20 mouse cellular contexts compared by ENCODE assay signal in genomic region chr7:29944201-29944600, GRCm38 (mm10). TPM values are rescaled to one million over a fixed set of nuclear protein-coding genes. Genes with fewer than 3 reads are reported as not detected.
A peak's percentile ranks its signal among the peaks of the same experiment; 100 is the strongest.
DNase-seq lines count a peak whose midpoint lies in the region; ATAC-seq lines count a peak whose summit lies in the region.
"Had no signal": no experiment of that assay in that cellular context is flagged by ENCODE, and none has a peak within 500 bp of the region (broad histone marks: within the 10 kb centered on the region; RNA-seq: fewer than 3 reads in every experiment).

No protein-coding gene starts in this region.

- no peak overlapping the region for H3K27ac ChIP-seq in forebrain, embryonic 16.5 days (ENCODE audit: low read length)
- no peak overlapping the region for H3K27ac ChIP-seq in forebrain, embryonic 13.5 days
- H3K27ac ChIP-seq: hindbrain, embryonic 15.5 days; kidney, postnatal 0 days; limb, embryonic 12.5 days; midbrain, embryonic 12.5 days; stomach, postnatal 0 days had no signal

- H3K4me3 ChIP-seq in forebrain, embryonic 16.5 days (replicated peaks; ENCODE audit: low read length) = no peak overlapping the region
- no peak overlapping the region for H3K4me3 ChIP-seq in forebrain, embryonic 13.5 days
- H3K4me3 ChIP-seq: hindbrain, embryonic 15.5 days; limb, embryonic 12.5 days; midbrain, embryonic 12.5 days had no signal

- H3K9me3 ChIP-seq in forebrain, embryonic 16.5 days (ENCODE audit: control insufficient read depth, low read length) = no peaks in the 10 kb centered on the region
- no peaks in the 10 kb centered on the region for H3K9me3 ChIP-seq in forebrain, embryonic 13.5 days (replicated peaks)
- H3K9me3 ChIP-seq: hindbrain, embryonic 15.5 days; limb, embryonic 12.5 days; midbrain, embryonic 12.5 days had no signal

- intact Hi-C loops in left cerebral cortex, postnatal 14 days (cut with DNase I) = no loop called here
- intact Hi-C loops in left cerebral cortex, postnatal 36 days (cut with DNase I) = no loop called here
- intact Hi-C loops in heart, postnatal 25 days (cut with DNase I) = no loop called here

- DNase-seq in left cerebral cortex, postnatal 14 days (ENCODE audit: low spot score in 2 of 2) = peak; percentile 26 to 41
- DNase-seq in left cerebral cortex, postnatal 36 days (ENCODE audit: low spot score in 2 of 2) = no peak
- DNase-seq in R1 (ENCODE audit: low read depth, low spot score) = peak; percentile 89
- DNase-seq in lung, postnatal 14 days = no peak
- DNase-seq in heart, postnatal 25 days (ENCODE audit: low spot score) = no peak
- DNase-seq: adrenal gland, postnatal 36 days; cerebellum, adult 11-12 months; cerebellum, postnatal 10 days; kidney, adult 2 months; liver, postnatal 0 days had no signal

- peaks cover 5% of the 10 kb centered on the region; the same call in 1 of the 2 replicates for H3K36me3 ChIP-seq in forebrain, embryonic 16.5 days (ENCODE audit: control insufficient read depth, insufficient read depth)
- peaks cover 32% of the 10 kb centered on the region for H3K36me3 ChIP-seq in forebrain, embryonic 13.5 days (ENCODE audit: poor library complexity, severe bottlenecking)

- H3K4me1 ChIP-seq in forebrain, embryonic 16.5 days (replicated peaks; ENCODE audit: control insufficient read depth, insufficient read depth, low read length) = peaks cover 7% of the 10 kb centered on the region
- peaks cover 3% of the 10 kb centered on the region; the same call in 1 of the 2 replicates for H3K4me1 ChIP-seq in forebrain, embryonic 13.5 days
- H3K4me1 ChIP-seq: hindbrain, embryonic 15.5 days; limb, embryonic 12.5 days; midbrain, embryonic 12.5 days had no signal

- 45% methylated on average over 2 of the region's 2 CpGs for WGBS in forebrain, embryonic 16.5 days
- 66% methylated on average over 2 of the region's 2 CpGs for WGBS in forebrain, embryonic 13.5 days

- H3K9ac ChIP-seq in forebrain, embryonic 16.5 days (replicated peaks; ENCODE audit: low read depth, low read length) = no peak overlapping the region
- H3K9ac ChIP-seq in forebrain, embryonic 13.5 days = no peak overlapping the region
- H3K9ac ChIP-seq: hindbrain, embryonic 15.5 days; limb, embryonic 12.5 days; liver, postnatal 0 days; midbrain, embryonic 12.5 days had no signal

- ATAC-seq in forebrain, embryonic 16.5 days = peak; percentile 66
- no peak for ATAC-seq in forebrain, embryonic 13.5 days
- ATAC-seq: CD4-positive, CD25-positive, alpha-beta regulatory T cell, adult 4 months; liver, postnatal 0 days; lung, postnatal 0 days had no signal

- no peaks in the 10 kb centered on the region for H3K27me3 ChIP-seq in forebrain, embryonic 16.5 days (replicated peaks; ENCODE audit: control insufficient read depth, insufficient read depth, low read length)
- no peaks in the 10 kb centered on the region for H3K27me3 ChIP-seq in forebrain, embryonic 13.5 days
- H3K27me3 ChIP-seq: hindbrain, embryonic 15.5 days; limb, embryonic 12.5 days; midbrain, embryonic 12.5 days had no signal

- H3K4me2 ChIP-seq in forebrain, embryonic 16.5 days (ENCODE audit: low read length) = no peak overlapping the region
- H3K4me2 ChIP-seq in forebrain, embryonic 13.5 days = no peak overlapping the region
- H3K4me2 ChIP-seq: hindbrain, embryonic 15.5 days; limb, embryonic 12.5 days; liver, embryonic 11.5 days; midbrain, embryonic 12.5 days had no signal

RNA-seq across cellular contexts. Expression of gene Zfp74, which starts 9.7 kb away (rescaled TPM):
- 22.3 and 24.3 TPM in 2 replicates for polyA plus RNA-seq in forebrain, embryonic 16.5 days (2015; fragmentation: Nextera tagmentation; extraction: Ambion mirVana)
- polyA plus RNA-seq in forebrain, embryonic 13.5 days (2015; fragmentation: Nextera tagmentation; extraction: Ambion mirVana) = 16.6 TPM in 2 replicates
- 10 to 100 TPM; 19.9 to 21.4 TPM for total RNA-seq in left cerebral cortex, postnatal 14 days (2021)
- 10 to 100 TPM; 18.0 to 19.1 TPM for total RNA-seq in left cerebral cortex, postnatal 36 days (2021)
- total RNA-seq in heart, postnatal 25 days (2021) = 1 to 10 TPM; 6.6 to 7.8 TPM

RNA-seq across cellular contexts. Expression of gene Zfp383, which starts 36.2 kb away (rescaled TPM):
- 7.5 and 7.8 TPM in 2 replicates for polyA plus RNA-seq in forebrain, embryonic 16.5 days (2015; fragmentation: Nextera tagmentation; extraction: Ambion mirVana)
- 7.2 and 7.5 TPM in 2 replicates for polyA plus RNA-seq in forebrain, embryonic 13.5 days (2015; fragmentation: Nextera tagmentation; extraction: Ambion mirVana)
- total RNA-seq in left cerebral cortex, postnatal 14 days (2021) = 1 to 10 TPM; 7.5 to 8.2 TPM
- total RNA-seq in left cerebral cortex, postnatal 36 days (2021) = 1 to 10 TPM; 9.0 to 9.7 TPM
- total RNA-seq in heart, postnatal 25 days (2021) = 1 to 10 TPM; 6.2 to 8.2 TPM

RNA-seq across cellular contexts. Expression of gene Zfp27, which starts 37.8 kb away (rescaled TPM):
- 18.0 and 20.5 TPM in 2 replicates for polyA plus RNA-seq in forebrain, embryonic 16.5 days (2015; fragmentation: Nextera tagmentation; extraction: Ambion mirVana)
- 13.7 and 15.5 TPM in 2 replicates for polyA plus RNA-seq in forebrain, embryonic 13.5 days (2015; fragmentation: Nextera tagmentation; extraction: Ambion mirVana)
- 10 to 100 TPM; 21.5 to 22.5 TPM for total RNA-seq in left cerebral cortex, postnatal 14 days (2021)
- total RNA-seq in left cerebral cortex, postnatal 36 days (2021) = 10 to 100 TPM; 20.5 to 23.2 TPM
- 1 to 10 TPM; 7.0 to 8.7 TPM for total RNA-seq in heart, postnatal 25 days (2021)

RNA-seq across cellular contexts. Expression of gene Zfp568, which starts 39.6 kb away (rescaled TPM):
- 3.0 and 4.2 TPM in 2 replicates for polyA plus RNA-seq in forebrain, embryonic 16.5 days (2015; fragmentation: Nextera tagmentation; extraction: Ambion mirVana)
- 5.7 and 6.0 TPM in 2 replicates for polyA plus RNA-seq in forebrain, embryonic 13.5 days (2015; fragmentation: Nextera tagmentation; extraction: Ambion mirVana)
- 1 to 10 TPM; 3.7 TPM for total RNA-seq in left cerebral cortex, postnatal 14 days (2021)
- total RNA-seq in left cerebral cortex, postnatal 36 days (2021) = 1 to 10 TPM; 3.2 to 5.3 TPM
- 10 to 100 TPM; 24.5 to 28.1 TPM for total RNA-seq in heart, postnatal 25 days (2021)

Comparison
In these comparisons a context has a peak if more than half of its experiments do, and no peak if none do; other contexts are left out.
1. DNase-seq: peak in left cerebral cortex, postnatal 14 days (2 of 2) and R1 (single experiment); none in left cerebral cortex, postnatal 36 days (0 of 2), lung, postnatal 14 days (single experiment) and heart, postnatal 25 days (single experiment).